Mouse (Mus musculus): ENCODE data around the gene Arf3. TPM values are rescaled to one million over a fixed set of nuclear protein-coding genes. Genes with fewer than 3 reads are reported as not detected.

Arf3 gene
- total RNA-seq, 2 experiments from 2014 or later, result 8.3 to 10.4 TPM

- no peak for DNase-seq
These were observed 28.2 kb upstream of the Arf3 start for GRCm38 (mm10) chr15:98791221-98791620.

- no peak for DNase-seq
These were observed 27.7 kb upstream of the Arf3 start for GRCm38 (mm10) chr15:98790761-98791160.

DNA sequence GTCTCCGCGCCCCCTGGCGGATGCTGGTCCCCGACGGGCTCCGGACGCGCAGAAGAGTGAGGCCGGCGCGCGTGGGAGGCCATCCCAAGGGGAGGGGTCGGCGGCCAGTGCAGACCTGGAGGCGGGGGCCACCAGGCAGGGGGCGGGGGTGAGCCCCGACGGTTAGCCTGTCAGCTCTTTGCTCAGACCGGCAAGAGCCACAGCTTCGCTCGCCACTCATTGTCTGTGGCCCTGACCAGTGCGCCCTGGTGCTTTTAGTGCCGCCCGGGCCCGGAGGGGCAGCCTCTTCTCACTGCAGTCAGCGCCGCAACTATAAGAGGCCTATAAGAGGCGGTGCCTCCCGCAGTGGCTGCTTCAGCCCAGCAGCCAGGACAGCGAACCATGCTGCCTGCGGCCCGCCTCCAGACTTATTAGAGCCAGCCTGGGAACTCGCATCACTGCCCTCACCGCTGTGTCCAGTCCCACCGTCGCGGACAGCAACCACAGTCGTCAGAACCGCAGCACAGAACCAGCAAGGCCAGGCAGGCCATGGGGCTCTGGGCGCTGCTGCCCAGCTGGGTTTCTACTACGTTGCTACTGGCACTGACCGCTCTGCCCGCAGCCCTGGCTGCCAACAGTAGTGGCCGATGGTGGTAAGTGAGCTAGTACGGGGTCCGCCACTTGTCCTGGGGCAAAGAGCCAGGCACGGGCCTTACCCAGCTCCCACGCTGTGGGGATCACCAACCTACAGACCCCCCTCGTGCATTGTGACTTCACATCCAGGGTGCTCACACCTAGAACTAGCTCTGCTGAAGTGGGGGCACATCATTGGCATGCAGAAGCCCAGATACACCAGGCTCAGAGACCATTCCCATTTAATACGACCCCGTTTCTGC, 26.9 kb upstream of the Arf3 start, which contains the start of gene Wnt1:
TSS of gene Wnt1 (plus strand) at position 197 of the 875 bp plus-strand sequence.
- DNase-seq, result no peak

DNA sequence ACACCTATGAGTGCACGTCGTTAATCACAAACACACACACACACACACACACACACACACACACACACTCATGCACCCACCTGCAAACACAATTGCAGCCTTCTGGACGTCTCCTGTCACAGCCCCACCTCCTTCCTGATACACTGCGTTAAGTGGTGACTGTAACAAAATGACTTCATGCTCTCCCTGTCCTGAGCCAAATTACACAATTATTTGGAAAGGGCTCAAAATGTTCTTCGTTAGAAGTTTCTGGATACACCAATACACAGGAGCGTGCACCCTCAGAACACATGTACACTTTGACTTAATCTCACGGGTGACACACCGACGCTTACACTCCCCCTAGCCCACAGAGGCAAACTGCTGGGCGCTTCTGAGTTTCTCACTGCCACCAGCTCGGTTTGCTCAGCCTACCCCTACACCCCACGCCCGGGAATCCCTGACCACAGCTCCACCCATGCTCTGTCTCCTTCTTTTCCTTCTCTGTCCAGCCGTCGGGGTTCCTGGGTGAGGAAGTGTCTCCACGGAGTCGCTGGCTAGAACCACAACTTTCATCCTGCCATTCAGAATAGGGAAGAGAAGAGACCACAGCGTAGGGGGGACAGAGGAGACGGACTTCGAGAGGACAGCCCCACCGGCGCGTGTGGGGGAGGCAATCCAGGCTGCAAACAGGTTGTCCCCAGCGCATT, 26.1 kb upstream of the Arf3 start:
- no peak for DNase-seq

GRCm38 (mm10) chr15:98787930-98788329, 24.9 kb upstream of the Arf3 start:
- no peak for DNase-seq

GRCm38 (mm10) chr15:98785744-98786143, 22.7 kb upstream of the Arf3 start:
- DNase-seq, result no peak

GRCm38 (mm10) chr15:98781166-98781565, 18.2 kb upstream of the Arf3 start:
- DNase-seq, result no peak

DNA sequence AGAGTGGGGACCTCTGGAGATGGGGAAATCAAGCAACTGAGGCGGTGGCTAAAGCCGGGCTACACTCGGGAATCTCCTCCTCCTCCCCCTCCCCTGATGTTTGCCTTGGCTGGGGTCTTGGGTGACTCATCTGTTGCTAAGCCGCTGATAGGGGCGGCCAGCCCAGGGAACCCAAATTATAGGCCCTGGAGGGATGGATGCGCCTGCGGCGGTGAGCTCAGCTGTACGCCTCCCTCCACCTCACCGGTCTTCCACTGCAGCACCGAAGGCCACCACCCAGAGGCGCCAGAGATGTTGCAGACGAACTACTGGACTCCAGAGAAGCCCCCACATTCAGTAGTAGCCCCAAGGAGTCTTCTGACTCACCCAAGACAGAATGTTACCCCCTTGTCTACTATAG, 17.6 kb upstream of the Arf3 start:
- DNase-seq, result peak; percentile 57

DNA sequence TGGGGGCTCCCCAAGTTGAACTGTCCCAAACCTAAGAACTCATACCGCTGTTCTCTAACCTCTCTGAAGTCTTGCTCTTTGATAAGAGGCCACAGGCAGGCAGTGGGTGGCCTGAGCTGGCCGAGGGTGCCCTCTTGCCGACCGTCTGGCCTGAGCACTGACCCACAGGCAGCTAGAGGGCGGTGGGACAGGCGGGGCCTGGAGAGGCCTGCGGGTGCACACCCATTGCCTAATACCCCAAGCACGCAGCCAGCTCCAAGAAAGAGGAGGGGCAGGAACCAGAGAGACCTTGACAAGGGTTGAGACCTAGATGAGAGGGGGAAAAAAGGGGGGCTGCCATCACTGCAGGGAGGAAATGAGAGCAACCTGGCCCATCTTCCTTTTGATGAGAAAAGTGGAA, 17.1 kb upstream of the Arf3 start:
- DNase-seq, result peak; percentile 51

DNA sequence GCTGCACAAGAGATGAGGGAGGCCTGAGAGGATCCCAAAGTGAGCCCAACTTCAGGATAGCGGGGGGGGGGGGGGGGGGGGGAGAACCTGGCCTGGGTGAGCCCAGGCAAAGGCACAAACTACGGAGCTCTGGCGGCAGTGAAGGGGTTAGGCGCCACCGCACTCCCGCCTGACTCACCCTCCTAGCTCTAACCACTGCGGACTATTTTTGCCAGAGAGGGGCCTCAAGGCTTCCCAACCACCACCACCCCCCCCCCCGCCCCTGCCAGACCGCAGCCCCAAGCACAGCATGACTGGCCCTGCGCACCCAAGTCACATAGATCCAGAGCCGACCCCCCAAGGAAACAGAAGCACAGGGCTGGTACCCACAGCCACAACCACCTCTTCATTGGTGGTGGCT, 15.8 kb upstream of the Arf3 start:
- no peak for DNase-seq

DNA sequence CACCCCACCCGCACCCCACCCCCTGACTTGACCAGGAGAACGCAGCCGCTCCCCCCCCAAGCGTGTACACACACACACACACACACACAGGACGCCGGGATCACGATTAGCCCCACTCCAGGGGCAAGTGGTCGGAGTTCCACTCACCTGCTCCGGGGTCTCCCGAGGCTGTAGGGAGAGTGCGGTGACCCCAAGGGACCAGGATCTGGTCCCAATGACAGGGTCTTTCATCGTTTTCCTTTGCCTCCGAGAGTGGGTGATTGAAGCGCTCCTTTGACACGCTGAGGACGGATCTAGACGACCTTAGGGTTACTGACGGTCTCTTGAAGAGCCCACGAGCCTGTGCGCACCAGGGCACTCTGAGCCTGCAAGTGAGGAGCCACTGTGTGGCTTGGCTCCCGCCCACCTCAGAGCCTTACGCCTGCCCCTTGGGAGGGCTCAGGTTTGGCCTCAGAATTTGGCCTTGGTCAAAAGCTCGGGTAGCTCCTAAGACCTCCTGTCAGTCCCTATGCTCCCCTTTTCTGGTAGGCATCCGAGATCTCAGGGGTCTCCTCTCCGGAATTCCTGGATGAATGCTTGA, 15.3 kb upstream of the Arf3 start:
- DNase-seq, result no peak

DNA sequence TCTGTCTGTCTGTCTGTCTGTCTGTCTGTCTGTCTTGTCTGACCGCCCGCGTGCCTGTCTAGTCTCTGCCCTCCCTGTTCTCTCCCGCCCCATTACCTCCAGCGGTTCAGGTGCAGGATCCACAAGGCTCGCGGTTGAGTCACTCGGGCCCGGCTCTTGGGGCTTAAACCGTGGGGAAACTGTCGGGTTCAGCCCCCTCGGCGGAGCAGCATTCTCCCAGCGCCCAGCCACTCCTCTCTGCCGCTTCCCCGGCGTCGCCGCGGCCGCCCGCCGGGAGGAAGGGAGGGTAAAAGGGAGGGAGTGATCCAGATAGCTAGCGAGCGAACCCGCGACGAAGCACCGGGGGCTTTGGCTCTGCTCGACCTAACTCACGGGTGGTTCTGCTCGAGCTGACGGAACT, 14.7 kb upstream of the Arf3 start, which contains the start of gene Wnt10b:
TSS of gene Wnt10b (minus strand) at position 389 of the 400 bp plus-strand sequence.
- no peak for DNase-seq

GRCm38 (mm10) chr15:98777005-98777616, 14.1 kb upstream of the Arf3 start:
- no peak for DNase-seq

GRCm38 (mm10) chr15:98776280-98777004, 13.4 kb upstream of the Arf3 start:
- DNase-seq, result peak; percentile 26

GRCm38 (mm10) chr15:98775533-98775932, 12.5 kb upstream of the Arf3 start:
- no peak for DNase-seq

GRCm38 (mm10) chr15:98774096-98774495, 11.1 kb upstream of the Arf3 start:
- no peak for DNase-seq

DNA sequence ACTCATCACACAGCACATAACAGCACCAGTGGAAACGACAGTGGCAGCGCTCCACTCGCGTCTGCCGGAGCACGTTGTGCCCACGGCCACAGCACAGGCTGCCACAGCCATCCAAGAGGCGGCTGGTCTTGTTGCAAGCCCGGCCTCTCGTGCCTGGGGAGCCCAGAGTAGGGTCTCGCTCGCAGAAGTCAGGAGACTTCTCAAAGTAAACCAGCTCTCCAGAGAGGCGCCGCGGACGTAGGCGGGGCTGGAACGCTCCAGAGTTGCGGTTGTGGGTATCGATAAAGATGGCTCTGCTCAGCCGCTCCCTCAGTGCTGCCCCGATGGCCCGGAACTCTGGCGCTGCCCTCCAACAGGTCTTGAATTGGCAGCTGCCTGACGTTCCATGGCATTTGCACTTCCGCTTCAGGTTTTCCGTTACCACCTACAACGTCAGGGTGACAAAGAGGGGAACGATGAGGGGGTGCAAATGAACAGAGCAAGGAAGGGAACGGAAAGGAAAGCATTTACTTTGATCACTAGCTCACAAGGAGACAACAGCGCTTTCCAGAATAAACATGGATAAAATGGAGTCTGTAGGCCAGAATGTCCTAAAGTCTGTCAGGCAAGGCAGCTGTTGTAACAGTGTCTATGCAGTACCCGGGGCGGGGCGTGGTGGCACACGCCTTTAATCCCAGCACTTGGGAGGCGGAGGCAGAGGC, 9.6 kb upstream of the Arf3 start:
- no peak for DNase-seq

GRCm38 (mm10) chr15:98771813-98772425, 8.9 kb upstream of the Arf3 start:
- DNase-seq, result no peak

DNA sequence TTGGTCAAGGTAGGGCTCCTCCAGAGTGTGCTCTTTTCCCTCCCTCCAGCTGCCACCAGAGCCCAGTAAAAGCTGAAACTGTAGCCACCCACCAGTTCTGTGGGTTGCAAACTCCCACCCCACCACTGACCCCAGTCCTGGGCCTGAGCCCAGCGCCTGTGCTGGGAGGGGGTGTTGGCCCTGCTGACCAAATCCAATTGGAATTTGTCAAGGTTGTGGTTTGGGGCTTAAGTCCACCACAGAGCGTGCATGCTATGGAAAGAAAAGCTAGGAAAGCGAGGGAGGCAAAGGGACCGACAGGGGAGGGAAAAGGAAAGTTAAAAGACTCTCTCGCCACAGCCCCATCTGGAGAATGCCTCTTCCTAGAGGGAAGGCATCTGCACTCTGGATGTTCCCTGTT, 5.2 kb upstream of the Arf3 start:
- DNase-seq, result no peak

DNA sequence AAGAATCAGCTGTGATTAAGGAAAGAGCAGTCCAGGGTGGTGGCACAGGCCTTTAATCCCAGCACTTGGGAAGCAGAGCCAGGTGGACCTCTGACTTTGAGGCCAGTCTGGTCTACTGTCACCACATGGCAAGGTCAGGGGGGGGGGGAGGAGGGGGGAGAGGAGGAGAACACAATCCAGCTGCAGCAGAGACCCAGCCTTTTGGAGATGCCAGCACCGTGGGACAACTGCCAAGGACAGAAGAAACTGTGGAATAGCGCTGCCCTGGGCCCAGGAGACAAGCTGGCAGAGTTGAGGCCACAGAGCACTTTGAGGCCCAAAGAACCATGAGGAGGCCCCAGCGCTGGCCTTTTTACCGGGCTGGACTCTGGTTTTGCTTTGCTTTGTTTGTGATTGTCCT, 2.9 kb upstream of the Arf3 start:
- DNase-seq, result no peak

DNA sequence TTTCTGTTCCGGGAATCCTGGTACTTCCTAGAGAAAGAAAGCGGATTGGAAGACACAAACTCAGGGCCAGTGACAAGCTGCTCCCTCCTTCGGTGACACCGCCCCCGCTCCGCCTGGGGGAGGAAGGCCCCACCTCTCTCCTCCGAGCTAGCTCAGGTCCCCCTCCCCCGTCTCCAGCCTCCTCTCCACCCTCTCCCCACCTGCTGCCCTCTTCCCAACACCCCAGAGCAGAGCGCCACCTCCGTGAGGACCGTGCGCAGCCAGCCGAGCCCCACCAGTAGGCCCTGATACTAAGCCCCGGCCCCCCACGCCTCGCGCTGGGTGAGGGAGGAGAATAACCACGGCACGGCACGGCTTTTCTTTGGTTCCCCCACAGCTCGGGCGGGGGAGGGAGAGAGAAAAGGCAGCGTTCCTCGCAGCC, 803 bp downstream of the Arf3 start:
- peak; percentile 77 for DNase-seq
